Mouse (Mus musculus) heart, adult 2 months (tissue): ENCODE data around the gene Iqcm. TPM values are rescaled to one million over a fixed set of nuclear protein-coding genes. Genes with fewer than 3 reads are reported as not detected.
"Not testable (repeated sequence)": the region's sequence is repeated elsewhere in the genome, so short reads cannot be mapped to it uniquely, and the experiment has no call there.

ENCODE experiments used
- DNase-seq, 2 experiments: peaks; one replicate each; pipeline ENCODE4 v3.0.0; 2021
- H3K27ac ChIP-seq: fragments of 200-600 bp; 2 replicates; pipeline ENCODE4 v1.8.1; 2022
- H3K27me3 ChIP-seq: fragments of 200-500 bp; 2 replicates; pipeline ENCODE4 v1.6.1; 2012; ENCODE audit warnings: mild to moderate bottlenecking, low read length, inconsistent platforms, mixed read lengths; ENCODE audit not compliant: control insufficient read depth, insufficient read depth
- H3K36me3 ChIP-seq: fragments of 200-500 bp; 2 replicates; pipeline ENCODE4 v1.6.1; 2012; ENCODE audit warnings: low read length, inconsistent platforms; ENCODE audit not compliant: control insufficient read depth, insufficient read depth
- H3K4me1 ChIP-seq: fragments of 200-500 bp; 2 replicates; pipeline ENCODE4 v1.6.1; 2011; ENCODE audit warnings: low read length; ENCODE audit not compliant: control insufficient read depth, insufficient read depth
- H3K4me3 ChIP-seq: fragments of 200-600 bp; 2 replicates; pipeline ENCODE4 v1.8.1; 2022
- H3K79me2 ChIP-seq: fragments of 200-500 bp; replicated peaks from 2 replicates; pipeline ENCODE4 v1.6.1; 2012; ENCODE audit warnings: mild to moderate bottlenecking, inconsistent platforms, low read length, moderate library complexity, mixed read lengths; ENCODE audit not compliant: control insufficient read depth, insufficient read depth
- H3K9ac ChIP-seq: fragments of 200-500 bp; 2 replicates; pipeline ENCODE4 v1.6.1; 2012; ENCODE audit warnings: low read depth, mild to moderate bottlenecking, control low read depth, inconsistent platforms, low read length, mixed read lengths
- CTCF ChIP-seq: fragments of 200-600 bp; IDR thresholded peaks from 2 replicates; pipeline ENCODE4 v1.8.1; 2022; ENCODE audit warnings: antibody characterized with exemption, mild to moderate bottlenecking, moderate library complexity
- EP300 ChIP-seq: fragments of 200-500 bp; IDR thresholded peaks from 2 replicates; pipeline ENCODE4 v1.6.1; 2011; ENCODE audit warnings: low read depth, low read length, control low read depth; ENCODE audit not compliant: insufficient read depth
- POLR2A ChIP-seq: fragments of 200-500 bp; IDR thresholded peaks from 2 replicates; pipeline ENCODE4 v1.6.1; 2011; ENCODE audit warnings: mild to moderate bottlenecking, low read depth, low read length, control low read depth; ENCODE audit not compliant: insufficient read depth
- WGBS: fragments of 180-500 bp; shearing (Covaris S2); methylation state at CpG from one replicate; pipeline ENCODE4 v1.1.7; 2018; 5-methylcytosine and 5-hydroxymethylcytosine counted together
- intact Hi-C: fragments of 180-260 bp; cut with DNase I; formaldehyde crosslinking; loops from one replicate; pipeline ENCODE4 v1.15.1; 2025
- long read RNA-seq: library from polyadenylated mRNA; stranded (forward); transcript quantifications from one replicate; pipeline ENCODE4 v2.0.0, GENCODE M21; 2021
- polyA plus RNA-seq: library from polyadenylated mRNA; depleted of rRNA; stranded (reverse); fragments of >200 nt; gene quantifications from 2 replicates; pipeline ENCODE4 v1.2.3, GENCODE M21; 2012; rRNA removed
- total RNA-seq, 2 experiments: library from RNA; stranded (reverse); gene quantifications; 2 replicates each; pipeline ENCODE4 v1.2.3; 2021

Iqcm gene
- total RNA-seq (not detected), polyA plus RNA-seq (not detected in 2 replicates)
- long read RNA-seq, partial matches to known transcripts = 0 of 1 reads
- long read RNA-seq, other reads (novel, unspliced or antisense) = 1 of 1 reads

DNA sequence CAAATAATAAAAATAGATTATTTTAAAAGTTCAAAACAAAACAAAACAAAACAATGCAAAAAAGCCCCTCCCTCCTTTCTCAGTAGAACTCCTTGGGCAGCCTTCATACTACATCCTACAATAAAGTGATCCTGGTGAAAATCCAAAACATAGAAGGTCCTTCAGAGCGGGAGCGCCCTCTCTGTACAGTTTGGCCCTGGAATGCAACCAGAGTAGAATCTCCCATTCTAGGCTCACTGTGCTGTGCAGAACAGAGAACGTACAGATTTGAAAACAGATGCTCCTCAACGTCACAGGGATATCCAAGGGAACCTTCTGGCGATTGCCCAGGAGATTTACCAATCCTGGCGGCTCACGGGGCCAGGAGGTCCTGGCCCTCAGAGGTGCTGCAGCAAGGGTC lies at the start of gene Iqcm:
Gene Iqcm, plus strand, starts transcription at position 301 of the 400 bp plus-strand sequence.
- no peak within 1 kb of the TSS for H3K9ac ChIP-seq
- DNase-seq = no peak
- H3K27ac ChIP-seq = no peak within 1 kb of the TSS
- no peaks in the 10 kb centered on the region for H3K79me2 ChIP-seq
- WGBS = 77% methylated on average over 7 of the region's 7 CpGs
- TF ChIP-seq EP300 (no peak), POLR2A (no peak), CTCF (no peak)
- intact Hi-C loops = no loop called here
- H3K4me3 ChIP-seq = no peak within 1 kb of the TSS
- H3K4me1 ChIP-seq = no peaks in the 10 kb centered on the region
- no peaks in the 10 kb centered on the region for H3K27me3 ChIP-seq
- no peaks in the 10 kb centered on the region for H3K36me3 ChIP-seq

DNA sequence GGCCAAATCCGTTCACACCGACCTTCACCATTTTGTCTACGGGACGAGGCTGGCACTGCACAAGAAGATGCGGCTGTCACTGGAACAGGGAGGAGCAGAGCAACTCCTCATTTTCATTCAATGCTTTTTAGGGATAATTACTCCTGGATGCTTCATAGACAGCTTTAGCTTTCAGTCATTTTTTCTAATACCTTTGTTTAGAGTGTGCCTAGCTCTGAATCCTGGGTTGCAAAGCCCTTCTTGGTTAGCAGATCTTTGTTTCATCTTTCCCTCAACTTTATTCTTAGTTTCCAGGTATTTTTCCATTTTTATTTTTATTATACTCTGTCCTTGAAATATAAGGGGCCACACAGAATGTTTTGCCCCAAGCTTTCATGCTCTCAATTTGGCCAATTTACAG lies 42.0 kb upstream of the Iqcm start, which contains the start of gene Gm10358:
Gene Gm10358, minus strand, starts transcription at position 101 of the 400 bp plus-strand sequence.
- Histone ChIP-seq H3K4me1 (no peaks in the 10 kb centered on the region), H3K9ac (no peak within 1 kb of the TSS), H3K79me2 (no peaks in the 10 kb centered on the region), H3K27ac (no peak within 1 kb of the TSS), H3K4me3 (no peak within 1 kb of the TSS), H3K27me3 (no peaks in the 10 kb centered on the region), H3K36me3 (no peaks in the 10 kb centered on the region)
- WGBS = 97% methylated on average over 5 of the region's 5 CpGs
- intact Hi-C loops = no loop called here
- no peak for TF ChIP-seq EP300
- TF ChIP-seq CTCF = no peak
- TF ChIP-seq POLR2A = no peak
- no peak for DNase-seq

DNA sequence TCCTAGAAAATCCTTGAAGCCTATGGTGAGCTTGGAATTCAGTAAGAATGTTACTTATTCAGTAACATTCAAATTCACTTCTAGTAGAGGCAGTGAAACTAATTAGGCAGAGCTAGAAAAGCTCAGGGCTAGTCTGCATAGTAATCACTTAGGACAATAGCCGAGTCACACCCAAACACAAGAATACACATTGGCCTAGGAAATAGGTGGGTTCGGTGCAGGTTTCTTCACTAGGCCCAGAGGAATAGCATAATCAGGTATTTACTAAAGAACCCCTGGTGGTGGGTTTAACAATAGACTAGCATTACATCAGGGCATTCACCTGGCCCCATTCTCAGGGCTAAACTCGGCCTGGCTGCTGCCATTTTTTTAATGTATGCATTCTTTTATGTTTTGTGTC lies 32.8 kb upstream of the Iqcm start:
- H3K4me1 ChIP-seq, H3K4me3 ChIP-seq, DNase-seq, H3K9ac ChIP-seq, H3K36me3 ChIP-seq, intact Hi-C loops, H3K27ac ChIP-seq, H3K79me2 ChIP-seq, H3K27me3 ChIP-seq: not testable (repeated sequence)
- WGBS = 82% methylated on average over 3 of the region's 3 CpGs

DNA sequence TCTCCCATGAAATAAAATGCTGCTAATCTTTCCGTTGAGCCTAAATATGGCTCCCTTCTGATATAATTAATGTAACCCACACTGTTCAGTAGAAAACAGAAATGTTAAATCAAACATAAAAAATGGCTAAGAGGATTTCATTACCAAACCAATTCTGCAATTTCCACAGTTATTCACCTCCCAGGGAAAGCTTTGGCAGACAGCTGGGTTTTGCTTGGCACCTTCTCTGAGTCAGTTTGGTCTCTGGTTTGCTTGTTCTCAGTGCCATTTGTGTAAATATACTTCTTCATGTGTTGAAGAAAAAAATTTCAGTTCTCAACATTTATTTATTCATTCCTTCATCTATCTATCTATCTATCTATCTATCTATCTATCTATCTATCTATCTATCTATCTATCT lies 28.3 kb downstream of the Iqcm start:
- no peaks in the 10 kb centered on the region for H3K79me2 ChIP-seq
- TF ChIP-seq POLR2A = no peak
- TF ChIP-seq EP300 = no peak
- TF ChIP-seq CTCF = no peak
- H3K36me3 ChIP-seq = no peaks in the 10 kb centered on the region
- H3K27ac ChIP-seq = no peak overlapping the region
- DNase-seq = no peak
- H3K4me3 ChIP-seq = no peak overlapping the region
- no peak overlapping the region for H3K9ac ChIP-seq
- no peaks in the 10 kb centered on the region for H3K27me3 ChIP-seq
- WGBS = 53% methylated on average over 1 of the region's 1 CpGs
- intact Hi-C loops = no loop called here
- H3K4me1 ChIP-seq = no peaks in the 10 kb centered on the region

DNA sequence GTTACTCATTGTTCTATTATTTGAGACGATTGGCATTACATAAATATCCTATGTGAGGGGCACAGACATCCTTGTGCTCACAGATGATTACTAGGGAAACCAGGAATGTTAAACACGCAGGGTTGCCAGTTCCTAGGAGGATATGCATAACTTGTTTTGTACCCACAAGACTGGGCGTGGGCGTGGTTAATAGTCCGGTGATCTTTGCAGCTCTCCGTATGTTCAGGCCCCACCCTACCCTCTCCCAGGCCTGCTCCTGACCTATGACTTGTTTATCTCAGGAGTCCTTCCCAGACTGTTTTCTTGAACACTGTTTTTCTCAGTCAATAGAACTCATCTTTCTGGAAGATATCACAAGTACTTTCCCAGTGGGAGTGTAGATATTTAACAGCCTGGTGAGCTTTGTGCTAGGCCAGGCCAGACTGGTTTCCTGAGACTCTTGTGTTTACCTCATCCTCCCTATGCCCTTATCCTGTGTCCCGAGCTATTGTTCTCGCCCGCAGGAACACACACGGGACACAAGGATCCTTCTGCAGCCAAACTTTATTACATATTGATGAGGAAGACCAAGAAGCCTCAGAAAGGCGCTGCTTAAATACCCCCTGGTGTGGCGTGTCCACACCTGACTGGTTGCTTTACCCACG lies 40.7 kb downstream of the Iqcm start:
- H3K4me1 ChIP-seq = no peaks in the 10 kb centered on the region
- TF ChIP-seq CTCF (no peak), EP300 (no peak), POLR2A (no peak)
- H3K27me3 ChIP-seq = no peaks in the 10 kb centered on the region
- no peak overlapping the region for H3K27ac ChIP-seq
- WGBS = 61% methylated on average over 13 of the region's 13 CpGs
- no peaks in the 10 kb centered on the region for H3K79me2 ChIP-seq
- H3K4me3 ChIP-seq = no peak overlapping the region
- no peak overlapping the region for H3K9ac ChIP-seq
- no peaks in the 10 kb centered on the region for H3K36me3 ChIP-seq
- no peak for DNase-seq
- intact Hi-C loops = no loop called here

DNA sequence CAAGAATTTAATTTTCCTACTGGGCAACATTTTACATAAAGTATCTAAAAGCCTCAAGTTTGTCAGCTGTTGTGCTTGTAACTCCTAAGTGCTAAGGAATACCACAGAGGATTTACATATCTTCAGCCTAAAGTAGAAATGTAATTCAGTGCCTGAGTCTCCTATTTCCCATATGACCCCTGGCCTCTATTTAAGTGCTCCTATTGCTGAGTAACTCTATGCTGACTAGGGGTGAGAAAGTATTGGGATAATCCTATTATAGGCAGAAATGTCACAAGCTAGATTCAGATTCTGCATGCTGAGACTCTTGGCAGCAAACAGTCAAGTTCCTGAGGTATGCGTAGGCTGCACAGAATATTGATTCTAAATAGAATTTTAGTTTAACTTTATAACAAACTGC lies 60.8 kb downstream of the Iqcm start:
- TF ChIP-seq POLR2A (no peak), CTCF (no peak), EP300 (no peak)
- intact Hi-C loops = no loop called here
- Histone ChIP-seq H3K36me3 (no peaks in the 10 kb centered on the region), H3K27me3 (no peaks in the 10 kb centered on the region), H3K79me2 (no peaks in the 10 kb centered on the region), H3K9ac (no peak overlapping the region), H3K4me3 (no peak overlapping the region), H3K4me1 (no peaks in the 10 kb centered on the region), H3K27ac (no peak overlapping the region)
- no peak for DNase-seq
- WGBS = 85% methylated on average over 1 of the region's 1 CpGs
